Comparison of ENCODE assay signal across 24 mouse cellular contexts in the genomic region with DNA sequence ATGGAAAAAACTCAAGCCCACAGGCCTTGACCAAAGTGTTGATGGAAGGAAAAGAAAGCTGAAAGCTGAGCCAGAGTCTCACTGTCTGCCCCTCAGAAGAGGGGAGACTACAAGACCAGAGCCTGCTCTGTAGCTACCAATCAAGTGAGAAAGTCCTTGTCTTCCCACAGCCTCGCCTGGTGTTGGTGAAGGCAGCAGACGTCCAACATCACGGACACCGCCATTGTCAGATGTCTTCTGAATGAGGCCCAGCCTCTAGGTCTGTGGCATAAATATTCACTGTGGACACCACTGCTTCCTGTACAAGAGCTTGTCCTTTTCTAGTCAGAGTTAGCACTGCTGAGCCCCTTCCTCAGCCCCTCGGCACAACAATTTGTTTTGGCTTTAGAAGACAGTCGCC.
"Had no signal": no experiment of that assay in that cellular context is flagged by ENCODE, and none has a peak within 500 bp of the region (broad histone marks: within the 10 kb centered on the region; RNA-seq: fewer than 3 reads in every experiment).

No protein-coding gene starts in this region.

- H3K36me3 ChIP-seq: hindbrain, embryonic 10.5 days; hindbrain, embryonic 12.5 days; intestine, embryonic 15.5 days had no signal

- ATAC-seq: forebrain, embryonic 16.5 days; hindbrain, embryonic 16.5 days; inflammation-experienced regulatory T-cells, adult 6 months; intestine, embryonic 15.5 days; intestine, postnatal 0 days had no signal

- DNase-seq: gastrocnemius, adult 2 months; gastrocnemius, postnatal 10 days; gastrocnemius, postnatal 25 days; heart, adult 18-20 months; heart, postnatal 10 days; heart, postnatal 4 days; kidney, adult 18-20 months; kidney, adult 8-10 months; kidney, postnatal 10 days; kidney, postnatal 25 days; kidney, postnatal 4 days; layer of hippocampus, postnatal 36 days; left cerebral cortex, postnatal 4 days had no signal

- H3K4me2 ChIP-seq: heart, embryonic 12.5 days; hindbrain, embryonic 12.5 days; hindbrain, embryonic 14.5 days; intestine, embryonic 15.5 days; limb, embryonic 13.5 days had no signal

- H3K4me3 ChIP-seq: gastrocnemius, adult 2 months; heart, embryonic 12.5 days; hindbrain, embryonic 10.5 days; hindbrain, embryonic 12.5 days; intestine, embryonic 15.5 days; layer of hippocampus, adult 2 months; limb, embryonic 13.5 days had no signal

- H3K9me3 ChIP-seq: heart, embryonic 12.5 days; hindbrain, embryonic 10.5 days; hindbrain, embryonic 12.5 days; intestine, embryonic 15.5 days; limb, embryonic 13.5 days had no signal

- H3K27ac ChIP-seq: gastrocnemius, adult 2 months; hindbrain, embryonic 10.5 days; hindbrain, embryonic 12.5 days; hindbrain, embryonic 14.5 days; intestine, embryonic 15.5 days; layer of hippocampus, adult 2 months; limb, embryonic 13.5 days had no signal

- H3K27me3 ChIP-seq: heart, embryonic 12.5 days; hindbrain, embryonic 12.5 days; intestine, embryonic 15.5 days; limb, embryonic 13.5 days had no signal

- H3K9ac ChIP-seq: heart, embryonic 12.5 days; hindbrain, embryonic 12.5 days; hindbrain, embryonic 14.5 days; intestine, embryonic 15.5 days; limb, embryonic 13.5 days had no signal
